Mouse (Mus musculus) CD4-positive, CD25-positive, alpha-beta regulatory T cell, adult 4 months (primary cell): ENCODE data around the gene Hist1h4a. TPM values are rescaled to one million over a fixed set of nuclear protein-coding genes. Genes with fewer than 3 reads are reported as not detected.
"Not testable (repeated sequence)": the region's sequence is repeated elsewhere in the genome, so short reads cannot be mapped to it uniquely, and the experiment has no call there.

Source experiments
- ATAC-seq: one replicate; pipeline ENCODE4 v1.8.0; 2017
- polyA plus RNA-seq, 2 experiments: library from polyadenylated mRNA; unstranded; fragments of 100-300 nt; shearing (Covaris generic); gene quantifications; one replicate each; pipeline ENCODE4 v1.2.1; 2017

Gene Hist1h4a
- not detected for polyA plus RNA-seq

DNA sequence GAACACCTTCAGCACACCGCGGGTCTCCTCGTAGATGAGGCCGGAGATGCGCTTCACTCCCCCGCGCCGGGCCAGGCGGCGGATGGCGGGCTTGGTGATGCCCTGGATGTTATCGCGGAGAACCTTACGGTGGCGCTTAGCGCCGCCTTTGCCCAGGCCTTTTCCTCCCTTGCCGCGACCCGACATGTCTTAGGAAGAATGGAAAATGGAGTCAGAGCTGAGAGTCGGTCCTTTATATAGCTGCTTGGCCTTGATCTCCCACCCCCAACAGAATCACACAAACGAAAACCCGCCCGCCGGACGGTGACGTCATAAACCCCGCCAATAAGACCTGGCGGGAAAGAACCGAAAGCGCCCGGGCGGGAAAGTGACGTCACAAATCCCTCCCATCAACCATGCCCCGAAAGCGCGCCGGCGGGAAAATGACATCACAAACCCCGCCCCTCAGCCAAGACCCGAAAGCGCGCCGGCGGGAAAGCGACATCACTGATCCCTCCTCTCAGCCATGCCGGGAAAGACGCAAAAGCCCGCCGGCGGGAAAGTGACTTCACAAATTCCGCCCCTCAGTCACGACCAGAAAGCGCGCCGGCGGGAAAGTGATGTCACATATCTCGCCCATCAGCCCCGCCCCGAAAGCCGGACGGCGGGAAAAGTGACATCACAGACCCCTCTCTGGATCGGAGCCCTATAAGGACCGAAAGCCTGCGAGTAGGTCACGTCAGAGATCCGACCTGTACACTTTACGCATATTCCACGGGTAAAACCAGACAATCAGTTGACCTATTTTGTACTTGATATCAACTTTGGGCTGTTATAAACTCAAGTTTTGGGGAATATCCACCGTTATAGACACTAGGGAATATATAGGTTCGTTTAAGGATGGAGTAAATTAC, at the start of gene Hist1h4a:
Hist1h4a (minus strand) TSS at position 259 of the 893 bp plus-strand sequence.
- peak; percentile 65 for ATAC-seq

GRCm38 (mm10) chr13:23806422-23807052, 45.5 kb upstream of the Hist1h4a start, which contains the start of gene Slc17a2:
Slc17a2 (plus strand) TSS chr13:23806993.
- no peak for ATAC-seq

DNA sequence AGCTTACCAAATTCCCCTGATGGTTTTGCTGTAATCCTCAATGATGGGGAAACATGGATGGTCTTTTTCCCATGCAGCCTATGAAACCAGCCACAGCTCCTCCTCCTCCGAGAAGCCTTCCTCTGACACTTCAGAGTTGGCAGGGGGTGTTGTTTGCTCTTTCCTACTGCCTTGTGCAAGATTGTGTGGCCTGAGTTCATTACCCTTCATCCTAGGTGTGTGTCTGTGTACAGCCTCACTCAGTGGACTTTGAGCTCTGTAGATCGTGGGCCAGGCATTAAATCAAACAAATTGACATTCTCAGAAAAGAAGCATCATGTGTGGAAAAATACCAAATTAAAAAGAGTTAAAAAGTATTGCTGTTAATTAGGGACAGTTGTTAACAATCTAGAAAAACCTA, 43.5 kb upstream of the Hist1h4a start:
- no peak for ATAC-seq

DNA sequence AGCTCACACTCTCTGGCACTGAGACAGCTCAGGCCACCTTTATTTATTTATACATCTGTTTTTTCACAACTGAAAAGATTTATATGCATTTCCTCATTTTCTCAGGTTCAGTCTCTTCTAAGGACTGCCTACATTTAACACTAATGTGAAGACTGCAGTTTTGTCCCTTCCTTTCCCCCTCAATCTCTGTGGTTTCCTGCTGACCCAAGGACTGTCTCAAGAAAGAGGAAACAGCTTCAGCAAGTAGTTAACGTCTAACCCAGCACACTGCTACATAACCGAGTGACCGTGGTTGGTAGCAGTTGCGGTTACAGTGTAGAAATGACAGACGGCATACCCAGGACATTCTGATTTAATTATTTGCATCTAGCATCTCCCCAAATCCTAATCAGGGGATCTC, 38.4 kb upstream of the Hist1h4a start:
- ATAC-seq, result no peak

GRCm38 (mm10) chr13:23792520-23792919, 31.5 kb upstream of the Hist1h4a start:
- peak; percentile 37 for ATAC-seq

- ATAC-seq, result no peak
Measured at GRCm38 (mm10) chr13:23779025-23779424, 18.0 kb upstream of the Hist1h4a start.

- no peak for ATAC-seq
Measured at GRCm38 (mm10) chr13:23778339-23778738, 17.3 kb upstream of the Hist1h4a start.

- no peak for ATAC-seq
Measured at GRCm38 (mm10) chr13:23772561-23773313, 11.7 kb upstream of the Hist1h4a start.

DNA sequence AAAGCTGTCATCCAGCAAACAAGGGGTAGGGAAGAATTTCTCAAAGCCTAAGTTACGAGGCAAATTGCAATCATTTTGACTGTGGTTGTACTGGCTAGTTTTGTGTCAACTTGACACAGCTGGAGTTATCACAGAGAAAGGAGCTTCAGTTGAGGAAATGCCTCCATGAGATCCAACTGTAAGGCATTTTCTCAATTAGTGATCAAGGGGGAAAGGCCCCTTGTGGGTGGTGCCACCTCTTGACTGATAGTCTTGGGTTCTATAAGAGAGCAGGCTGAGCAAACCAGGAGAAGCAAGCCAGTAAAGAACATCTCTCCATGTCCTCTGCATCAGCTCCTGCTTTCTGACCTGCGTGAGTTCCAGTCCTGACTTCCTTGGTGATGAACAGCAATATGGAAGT, 8.6 kb upstream of the Hist1h4a start, which contains the start of gene Trim38:
Trim38 (plus strand) TSS at position 301 of the 400 bp plus-strand sequence.
- not testable (repeated sequence) for ATAC-seq

DNA sequence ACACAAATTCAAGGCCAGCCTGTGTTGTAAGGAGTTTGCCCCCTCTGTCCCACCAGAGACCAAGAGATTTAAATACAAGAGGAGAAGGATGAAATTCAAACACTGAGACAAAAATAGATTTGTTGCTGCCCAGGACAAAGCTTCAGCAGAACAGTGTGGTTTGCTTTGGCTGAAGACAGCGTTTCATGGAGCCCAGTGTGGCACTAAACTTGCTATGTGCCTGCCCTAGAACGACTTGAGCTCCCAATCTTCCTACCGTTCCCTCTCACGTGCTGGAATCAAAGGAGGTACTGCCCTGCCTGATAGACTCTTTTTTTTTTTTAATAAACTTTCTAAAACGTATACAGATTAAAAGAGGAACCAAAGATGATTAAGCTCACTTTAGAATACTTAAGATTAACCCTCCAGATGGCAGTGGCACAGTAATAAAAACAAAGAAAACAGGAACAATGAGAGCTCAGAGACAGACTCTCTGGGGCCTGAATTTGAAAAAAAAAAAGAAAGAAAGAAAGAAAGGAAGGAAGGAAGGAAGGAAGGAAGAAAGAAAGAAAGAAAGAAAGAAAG, 7.9 kb upstream of the Hist1h4a start:
- no peak for ATAC-seq

GRCm38 (mm10) chr13:23766772-23767171, 5.7 kb upstream of the Hist1h4a start:
- ATAC-seq, result no peak

- ATAC-seq, result no peak
Measured at GRCm38 (mm10) chr13:23765172-23765513, 4.1 kb upstream of the Hist1h4a start.

DNA sequence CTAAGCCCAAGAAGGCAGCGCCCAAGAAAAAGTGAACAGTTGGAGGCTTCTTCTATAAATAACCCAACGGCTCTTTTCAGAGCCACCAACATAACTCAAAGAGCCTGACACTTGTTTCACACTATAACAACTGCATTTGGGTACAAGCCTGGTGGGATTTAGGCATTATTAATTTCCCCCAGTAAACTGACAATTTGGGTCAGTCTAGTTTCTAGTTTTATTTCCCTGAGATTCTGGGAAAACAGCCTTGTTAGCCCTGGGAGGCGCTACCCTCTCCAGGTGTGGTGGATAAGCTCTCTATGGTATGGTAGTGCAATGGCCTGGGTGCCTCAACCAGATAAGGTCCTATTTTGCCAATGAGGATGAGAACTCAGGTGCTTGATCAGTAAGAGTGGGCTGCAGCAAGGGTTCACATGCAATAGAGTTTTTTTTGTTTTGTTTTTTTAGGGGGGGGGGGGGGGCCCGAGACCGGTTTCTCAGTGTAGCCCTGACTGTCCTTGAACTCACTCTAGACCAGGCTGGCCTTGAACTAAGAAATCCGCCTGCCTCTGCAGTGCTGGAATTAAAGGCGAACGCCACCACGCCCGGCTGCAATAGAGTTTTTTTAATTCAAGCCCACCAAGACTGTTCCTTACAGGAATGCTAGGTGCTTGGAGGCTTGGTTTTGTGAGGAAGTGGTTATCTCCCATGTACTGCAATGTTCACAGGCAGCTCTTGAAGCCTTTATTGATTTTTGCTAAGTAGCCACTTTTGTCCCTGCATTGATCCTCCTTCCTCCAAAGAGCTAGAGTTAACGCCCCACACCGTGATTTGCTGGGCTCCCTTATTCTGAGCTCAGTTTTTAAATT, 3.5 kb upstream of the Hist1h4a start:
- no peak for ATAC-seq

- ATAC-seq, result peak; percentile 48
Measured at GRCm38 (mm10) chr13:23763586-23764323, 2.7 kb upstream of the Hist1h4a start, which contains the start of gene Hist1h1a. Hist1h1a (plus strand) TSS chr13:23763666.

DNA sequence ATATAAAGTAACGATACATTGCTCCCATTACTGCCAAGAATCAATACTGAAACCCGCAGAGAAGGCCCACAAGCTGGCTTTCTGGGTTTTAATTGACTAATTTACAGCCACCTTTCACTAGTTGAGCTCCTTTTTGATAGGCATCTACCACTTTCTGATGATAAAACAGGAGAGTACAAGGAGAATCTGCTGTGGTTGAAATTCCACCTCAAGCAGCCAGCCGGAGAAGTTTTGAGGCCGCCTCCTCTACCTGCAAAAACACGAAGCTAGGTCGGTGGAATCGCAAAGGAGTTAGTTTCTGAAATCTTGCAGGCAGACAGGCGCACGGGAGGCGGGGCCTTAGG, 2.2 kb upstream of the Hist1h4a start:
- no peak for ATAC-seq

DNA sequence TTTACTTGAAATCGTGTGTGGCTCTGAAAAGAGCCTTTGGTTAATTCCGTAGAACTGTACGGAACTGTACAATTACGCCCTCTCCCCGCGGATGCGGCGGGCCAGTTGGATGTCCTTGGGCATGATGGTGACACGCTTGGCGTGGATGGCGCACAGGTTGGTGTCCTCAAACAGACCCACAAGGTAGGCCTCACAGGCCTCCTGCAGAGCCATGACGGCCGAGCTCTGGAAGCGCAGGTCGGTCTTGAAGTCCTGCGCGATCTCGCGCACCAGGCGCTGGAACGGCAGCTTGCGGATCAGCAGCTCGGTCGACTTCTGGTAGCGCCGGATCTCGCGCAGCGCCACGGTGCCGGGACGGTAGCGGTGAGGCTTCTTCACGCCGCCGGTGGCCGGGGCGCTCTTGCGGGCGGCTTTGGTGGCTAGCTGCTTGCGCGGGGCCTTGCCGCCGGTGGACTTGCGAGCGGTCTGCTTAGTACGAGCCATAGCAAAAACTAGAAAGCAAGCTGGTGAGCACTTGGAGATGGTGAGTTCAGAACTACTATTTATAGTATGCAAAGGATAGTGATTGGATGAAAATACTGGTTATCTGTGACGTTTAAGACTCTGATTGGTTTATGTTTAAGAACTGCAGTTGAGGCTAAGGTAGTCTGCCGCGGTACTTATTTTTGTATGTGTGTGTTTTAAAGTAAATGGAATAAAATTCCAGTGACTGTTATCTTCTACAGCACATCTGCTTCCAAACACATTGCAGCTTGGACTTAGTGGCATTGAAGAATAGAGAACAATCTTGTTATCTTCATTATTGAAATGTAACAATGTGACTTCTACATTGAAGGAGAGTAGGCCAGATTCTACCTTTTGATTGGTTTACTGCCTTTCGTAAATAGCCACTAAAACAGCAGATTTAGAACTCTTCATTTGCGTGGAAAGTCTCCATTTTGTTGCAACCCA, 1.1 kb upstream of the Hist1h4a start, which contains the start of gene Hist1h3a:
Hist1h3a (minus strand) TSS at position 516 of the 951 bp plus-strand sequence.
- ATAC-seq, result peak; percentile 65

GRCm38 (mm10) chr13:23760240-23760971, 624 bp downstream of the Hist1h4a start:
- ATAC-seq, result no peak

- ATAC-seq, result no peak
Measured at GRCm38 (mm10) chr13:23759916-23760239, 1.2 kb downstream of the Hist1h4a start.

DNA sequence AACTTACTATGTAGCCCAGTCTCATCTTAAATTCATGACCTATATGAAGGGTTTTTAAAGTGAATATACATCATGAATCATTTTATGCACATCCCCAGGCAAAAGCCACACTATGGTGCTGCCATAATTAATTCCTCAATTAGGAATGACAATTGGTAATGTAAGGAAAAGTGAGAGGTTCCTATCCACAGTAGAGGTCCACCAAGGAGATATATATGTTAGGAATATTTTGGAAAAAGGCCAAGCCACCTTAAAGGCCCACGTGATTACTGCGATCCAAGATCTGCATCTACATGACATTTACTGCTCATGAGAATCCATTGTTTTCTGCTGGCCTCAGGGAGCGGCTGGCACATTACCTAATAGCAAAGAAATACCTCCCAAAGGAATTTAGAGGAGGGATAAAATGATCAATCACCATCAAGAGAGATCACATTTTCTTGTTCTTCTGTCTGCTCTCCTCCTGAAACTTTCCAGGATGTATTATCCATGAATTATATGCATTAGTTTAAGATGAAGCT, 1.7 kb downstream of the Hist1h4a start:
- no peak for ATAC-seq
